Mouse (Mus musculus) heart, adult 9 months (tissue): ENCODE measurements at regions not wholly inside any gene's neighbourhood (a gene's known extent, or its start where the extent isn't known, plus 50 kb on each side); places are given as distances from the start of the nearest gene placed in this dataset.

Experiments
- DNase-seq, 2 experiments: peaks; one replicate each; pipeline ENCODE4 v3.0.0; 2022; ENCODE audit warnings: low spot score in 2 of 2

DNA sequence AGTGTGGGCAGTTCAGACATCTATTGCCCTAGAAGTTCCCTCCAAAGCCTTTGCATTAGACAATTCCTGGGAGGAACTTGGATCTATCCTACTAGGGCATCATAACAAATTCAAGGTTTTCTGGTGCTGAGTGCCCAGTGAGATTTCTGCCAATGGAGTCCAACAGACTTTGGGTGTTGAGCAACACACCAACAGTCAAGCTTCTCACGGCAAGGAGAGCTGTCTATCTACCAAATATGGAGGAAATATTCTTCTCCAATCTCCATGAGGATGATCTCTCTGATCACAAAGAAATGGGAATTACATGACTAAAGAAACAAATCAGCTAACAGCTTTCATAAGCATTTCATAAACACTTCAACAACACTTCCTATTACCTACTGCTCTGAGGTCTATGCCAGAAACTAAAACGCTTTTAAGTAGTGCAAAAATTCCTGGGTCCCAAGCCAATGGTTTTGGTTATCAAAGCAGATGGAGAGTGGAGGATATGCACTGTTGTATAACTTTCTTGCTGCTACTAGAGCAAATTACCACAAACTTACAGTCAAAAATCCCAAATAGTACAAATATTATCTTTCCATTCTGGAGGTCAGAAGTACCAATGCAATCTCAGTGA lies 351.8 kb upstream of the Atp2b1 start:
- no peak for DNase-seq

DNA sequence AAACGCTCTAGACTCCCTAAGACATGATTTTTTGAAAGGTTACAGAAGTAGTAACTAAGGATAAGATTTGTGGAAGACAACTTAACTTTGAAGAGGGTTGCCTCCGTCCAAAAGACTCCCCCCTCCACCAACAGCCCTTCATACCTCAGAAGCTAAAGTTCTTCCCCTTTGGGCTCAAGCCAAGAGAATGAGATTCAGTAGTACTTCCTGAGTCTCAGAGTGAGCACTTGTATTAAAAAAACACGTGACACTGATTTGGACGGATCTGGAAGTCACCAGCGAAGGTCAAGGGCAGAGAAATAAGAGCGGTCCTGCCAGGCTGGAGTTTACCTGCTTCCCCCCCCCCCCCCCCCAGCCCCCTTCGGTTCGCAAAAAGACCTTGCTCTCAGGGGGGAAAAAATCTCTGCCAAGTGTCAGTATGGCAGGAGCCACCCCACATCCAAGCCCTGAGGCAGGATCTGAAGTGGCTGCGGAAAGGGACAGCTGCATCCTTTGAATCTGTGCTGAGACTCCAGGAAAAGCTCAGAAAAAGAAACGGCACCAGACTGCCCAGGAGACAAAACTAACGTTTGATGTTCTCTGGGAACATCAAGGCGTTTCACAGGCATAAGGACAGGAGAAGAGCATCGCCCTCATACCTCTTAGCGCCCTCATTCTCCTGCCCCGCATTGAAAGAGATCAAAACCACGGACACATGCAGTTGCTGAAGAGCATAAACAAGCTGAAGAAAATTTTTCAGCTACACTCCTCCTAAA lies 341.2 kb upstream of the Atp2b1 start:
- DNase-seq = no peak

DNA sequence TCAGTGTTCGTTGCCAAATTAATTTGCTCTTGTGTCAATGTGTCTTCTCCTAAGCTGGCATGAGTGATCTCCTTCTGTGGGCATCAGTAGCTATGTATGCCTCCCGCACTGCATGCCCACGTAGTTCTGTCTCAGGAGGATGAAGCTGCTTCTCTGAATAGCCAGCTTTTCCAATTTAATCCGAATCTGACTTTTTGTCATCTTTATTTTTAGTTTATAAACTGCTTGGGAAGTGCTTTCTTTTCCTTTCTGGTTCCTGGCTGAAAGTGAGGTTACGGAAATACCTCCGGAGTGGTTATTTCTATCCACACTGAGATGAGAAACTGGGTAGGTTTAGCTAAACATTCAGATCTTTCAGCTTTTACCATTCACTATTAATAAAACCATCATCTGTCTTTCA lies 337.2 kb upstream of the Atp2b1 start:
- no peak for DNase-seq

DNA sequence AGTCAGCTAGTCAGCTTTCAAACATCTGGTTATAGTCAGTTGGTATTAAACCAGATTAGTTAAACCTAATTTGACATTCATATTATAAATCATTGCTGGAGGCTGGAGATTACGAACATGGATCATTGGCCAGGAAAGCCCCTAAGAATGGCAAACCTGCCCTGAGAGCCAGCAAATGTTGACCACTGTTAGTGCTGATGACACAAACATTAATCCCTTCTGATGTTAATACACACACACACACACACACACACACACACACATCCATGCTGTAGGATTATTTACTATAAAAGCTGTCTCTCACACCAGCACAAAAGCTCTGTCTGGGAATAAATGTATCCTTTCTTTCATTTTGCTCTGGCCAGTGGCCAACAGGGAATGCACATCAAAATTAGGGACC lies 329.4 kb upstream of the Atp2b1 start:
- DNase-seq = no peak

DNA sequence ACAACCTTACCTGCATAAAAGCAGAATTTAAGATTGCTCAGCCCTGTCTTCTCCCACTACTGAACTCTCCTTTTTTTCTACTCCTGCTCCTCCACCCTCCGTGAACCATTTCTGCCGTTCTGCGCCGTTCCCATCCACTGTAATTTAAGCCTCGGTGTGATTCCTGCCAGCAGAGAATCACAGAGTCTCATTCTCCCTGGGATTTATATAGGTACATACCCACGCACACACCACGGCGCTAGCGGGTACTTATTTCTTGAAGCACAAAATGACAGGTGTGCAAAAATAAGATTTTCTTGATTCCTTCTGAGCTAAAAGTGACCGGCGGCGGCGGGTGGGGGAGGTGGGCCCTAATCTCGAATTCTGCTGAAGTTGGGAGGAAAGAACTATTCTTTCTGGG lies 324.5 kb upstream of the Atp2b1 start:
- no peak for DNase-seq

DNA sequence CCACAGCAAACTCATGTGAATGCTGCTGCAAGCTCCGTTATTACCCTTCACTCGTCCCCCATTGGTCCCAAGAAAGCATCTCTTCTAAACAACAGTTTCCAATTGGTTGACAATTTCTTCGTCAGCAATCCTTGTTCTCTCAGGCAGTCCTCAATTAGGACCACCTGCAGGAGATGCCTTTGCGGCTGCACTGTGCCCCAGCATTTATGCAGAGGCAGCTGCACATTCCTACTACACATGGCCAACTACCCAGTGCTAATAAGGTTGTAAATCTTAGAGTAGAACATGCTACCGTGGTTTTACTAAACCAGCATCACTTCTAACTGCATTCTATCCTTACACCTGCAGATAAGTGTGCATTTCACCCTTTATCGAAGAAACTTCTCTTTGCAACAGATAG lies 322.1 kb upstream of the Atp2b1 start:
- no peak for DNase-seq

DNA sequence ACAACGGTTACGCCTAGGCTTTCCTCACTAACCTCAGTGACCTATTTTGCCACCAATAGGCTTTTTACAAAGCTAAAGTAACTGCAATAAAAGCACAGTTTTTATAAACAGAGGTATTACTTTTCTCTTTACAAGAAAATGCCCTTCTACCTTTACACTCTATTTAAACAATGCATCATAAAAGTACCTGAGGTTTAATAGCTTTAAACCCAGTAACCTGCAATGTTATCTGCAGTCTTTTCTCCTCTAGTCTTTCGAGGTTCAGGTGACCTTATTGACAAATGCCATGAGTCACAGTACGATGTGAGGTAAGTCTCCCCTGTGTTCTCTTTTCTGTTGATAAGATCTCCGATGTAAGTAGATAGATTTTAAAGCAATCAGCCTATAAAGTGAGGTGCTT lies 320.3 kb upstream of the Atp2b1 start:
- DNase-seq = no peak

DNA sequence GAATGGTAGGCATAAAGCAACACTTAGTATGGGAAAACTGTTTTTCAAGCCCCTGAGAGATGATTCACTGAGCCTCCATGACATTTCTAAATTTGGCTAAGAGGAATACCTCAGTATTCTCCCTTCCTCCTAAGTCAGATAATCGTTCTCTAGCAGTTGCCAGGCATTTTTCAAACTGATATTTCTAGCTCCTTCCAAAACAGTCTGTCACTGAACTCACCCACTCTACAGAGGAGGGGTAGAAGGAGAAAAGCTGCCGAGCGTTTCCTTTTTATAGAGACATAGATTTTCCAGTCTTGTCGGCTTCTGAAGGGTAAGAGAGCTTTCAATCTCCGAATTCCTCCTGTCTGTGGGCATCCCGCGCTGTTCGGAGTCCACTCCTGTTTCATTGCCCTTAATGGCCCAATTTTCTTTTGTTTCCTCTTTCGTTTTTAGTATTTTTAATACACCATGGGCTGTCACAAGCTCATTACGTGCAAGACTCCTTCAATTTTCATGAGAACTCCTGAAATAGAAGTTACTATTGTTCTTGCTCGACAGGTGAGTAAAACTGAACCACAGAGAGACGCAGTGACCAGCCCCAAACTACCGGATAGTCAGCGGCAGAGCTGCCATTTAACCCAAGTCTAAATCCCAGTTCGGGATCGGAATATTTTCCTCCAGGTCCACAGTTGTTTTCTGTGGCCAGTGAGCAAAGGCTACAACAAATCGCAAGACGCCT lies 305.8 kb upstream of the Atp2b1 start:
- no peak for DNase-seq

DNA sequence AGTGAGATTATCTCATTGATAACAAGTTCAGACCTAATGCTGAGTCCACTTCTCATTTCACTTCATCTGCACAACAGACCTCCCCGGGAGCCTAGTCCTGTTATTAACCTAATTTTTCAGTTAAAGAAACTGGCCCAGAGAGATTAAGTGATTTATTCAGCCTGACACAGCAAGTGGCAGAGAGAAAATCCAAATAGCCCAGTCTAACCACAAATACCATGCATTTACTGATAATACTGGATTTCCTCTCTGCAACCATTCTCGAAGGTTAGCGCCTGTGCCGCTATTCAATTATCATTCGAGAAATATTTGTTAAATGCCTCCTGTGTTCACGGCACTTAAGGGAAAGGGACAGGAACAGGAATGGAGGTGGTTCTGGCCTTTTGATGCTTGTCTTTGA lies 303.5 kb upstream of the Atp2b1 start:
- no peak for DNase-seq

DNA sequence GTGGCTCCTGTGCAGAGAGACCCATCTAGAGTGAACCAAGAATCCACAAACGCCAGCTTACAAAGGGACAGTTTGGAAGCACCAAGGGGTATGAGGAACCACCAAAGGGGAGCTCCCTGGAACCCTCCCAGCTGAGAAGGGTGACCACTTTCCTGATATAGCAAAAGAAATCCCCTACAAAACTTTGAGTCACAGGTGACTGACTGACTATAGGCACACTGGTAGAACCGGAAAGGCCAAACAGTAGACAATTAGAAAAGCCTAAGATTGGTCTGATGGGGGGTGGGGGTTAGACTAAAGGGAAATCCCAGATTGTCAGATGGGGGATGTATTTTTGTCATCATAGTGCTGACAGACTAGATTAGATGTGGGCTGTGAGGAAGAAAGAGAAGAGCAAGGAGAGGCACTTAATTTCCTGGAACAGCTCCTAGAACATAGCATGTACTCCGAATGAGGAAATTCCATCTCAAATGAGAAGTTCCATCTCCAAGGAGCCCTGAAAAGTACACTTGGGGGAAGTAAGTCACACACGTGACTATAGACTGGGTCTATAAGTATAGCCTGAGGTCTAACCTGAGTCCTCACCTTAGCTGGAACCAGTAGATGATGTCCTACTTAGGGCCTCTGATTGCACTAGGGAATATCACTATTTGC lies 302.4 kb upstream of the Atp2b1 start:
- peak in 1 of 2 experiments; percentile 36 for DNase-seq

DNA sequence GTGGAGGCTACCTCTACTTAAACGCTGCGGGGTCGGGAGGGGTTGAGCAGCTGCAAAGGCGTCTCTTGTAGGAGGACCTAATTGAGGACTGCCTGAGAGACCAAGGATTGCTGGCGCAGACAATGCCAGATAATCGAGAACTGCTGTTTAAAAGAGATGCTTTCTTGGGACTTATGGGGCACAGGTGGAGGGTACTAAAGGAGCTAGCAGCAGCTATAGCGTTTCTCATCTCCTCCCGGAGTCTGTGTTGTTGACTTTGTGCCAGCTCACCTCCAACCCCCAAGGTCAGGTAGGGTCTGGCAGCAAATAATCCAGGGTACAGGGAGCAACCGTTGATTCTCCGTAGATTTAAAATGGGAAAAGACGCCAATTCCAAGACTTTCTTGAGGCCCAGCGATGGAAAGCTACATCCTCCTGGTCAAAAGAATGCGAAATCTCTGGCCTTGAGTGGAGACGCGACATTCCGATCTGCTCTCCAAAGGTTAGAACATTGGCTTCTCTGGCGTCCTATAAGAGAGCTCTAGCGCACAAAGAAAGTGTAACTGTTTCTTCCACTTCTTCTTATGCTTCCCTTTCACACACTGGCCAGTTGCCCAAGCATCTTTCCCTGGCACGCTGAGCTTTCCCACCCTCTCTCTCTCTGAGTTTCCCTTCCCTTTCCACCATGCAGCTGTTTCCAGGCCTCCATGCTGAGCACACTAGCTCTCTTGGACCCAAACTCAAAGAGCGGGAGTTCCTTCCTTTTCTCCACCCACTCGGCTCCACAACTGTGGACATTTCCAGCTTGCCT lies 295.3 kb upstream of the Atp2b1 start:
- DNase-seq = peak; percentile 71 to 76

DNA sequence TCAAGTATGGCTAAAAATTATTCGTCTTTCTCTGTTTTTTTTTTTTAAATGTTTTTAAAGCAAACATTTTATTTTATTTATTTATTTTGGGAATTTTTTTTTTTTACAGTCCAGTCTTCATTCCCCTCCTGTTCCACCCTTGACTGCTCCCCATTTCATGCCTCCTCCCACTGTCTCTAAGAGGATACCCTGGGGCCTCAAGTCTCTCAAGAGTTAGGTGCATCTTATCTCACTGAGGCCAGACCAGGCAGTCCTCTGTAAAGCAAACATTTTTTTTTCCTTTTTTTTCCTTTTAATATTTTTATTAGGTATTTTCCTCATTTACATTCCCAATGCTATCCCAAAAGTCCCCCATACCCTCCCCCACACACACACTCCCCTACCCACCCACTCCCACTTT lies 290.1 kb upstream of the Atp2b1 start:
- no peak for DNase-seq

DNA sequence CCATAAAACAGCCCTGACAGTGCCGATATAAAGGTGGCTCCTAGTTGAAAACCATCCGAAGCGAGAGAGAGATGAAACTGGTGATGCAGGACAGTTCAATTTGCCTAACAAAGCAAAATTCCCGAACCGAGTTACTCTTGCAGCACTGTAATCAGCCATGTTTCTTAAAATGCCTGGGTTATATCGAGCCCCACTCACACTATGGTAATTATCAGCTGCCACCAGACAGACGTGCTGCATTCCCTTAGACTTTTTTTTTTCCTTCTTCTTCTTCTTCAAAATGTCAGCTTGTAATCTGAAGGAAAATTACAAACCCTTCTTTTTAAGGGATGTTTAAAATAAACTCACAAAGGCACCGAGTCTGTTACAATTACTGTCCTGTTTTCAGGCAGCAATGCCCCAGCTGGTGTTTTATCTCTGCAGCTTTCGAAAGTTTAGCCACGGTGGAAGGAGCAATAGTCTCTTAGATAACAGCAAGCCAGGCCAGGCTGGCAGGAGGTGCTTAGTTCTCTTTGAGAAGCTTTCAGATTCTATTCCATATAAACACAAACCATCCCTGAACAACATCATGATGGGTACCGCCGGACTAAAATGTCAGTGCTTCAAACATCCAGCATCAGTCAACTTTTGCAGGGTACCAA lies 289.4 kb upstream of the Atp2b1 start:
- no peak for DNase-seq

DNA sequence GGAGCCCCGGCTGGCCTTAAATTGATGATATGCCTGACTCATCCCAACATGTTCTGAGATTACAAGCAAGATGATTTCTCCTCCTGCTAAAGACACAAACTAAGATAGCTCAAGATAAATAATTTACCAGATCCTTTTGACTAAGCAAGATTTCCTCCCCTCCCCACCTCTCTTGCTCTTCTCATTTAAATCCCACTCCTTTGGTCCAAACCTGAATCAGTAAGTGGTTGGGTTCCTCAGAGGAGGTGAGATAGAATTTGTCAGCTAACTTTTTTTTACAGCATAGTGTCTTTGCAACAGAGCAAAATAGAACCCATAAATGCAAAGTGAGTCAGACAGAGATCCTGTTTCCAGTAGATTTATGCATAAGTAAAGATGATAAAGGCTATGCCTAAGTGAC lies 286.0 kb upstream of the Atp2b1 start:
- DNase-seq = no peak

DNA sequence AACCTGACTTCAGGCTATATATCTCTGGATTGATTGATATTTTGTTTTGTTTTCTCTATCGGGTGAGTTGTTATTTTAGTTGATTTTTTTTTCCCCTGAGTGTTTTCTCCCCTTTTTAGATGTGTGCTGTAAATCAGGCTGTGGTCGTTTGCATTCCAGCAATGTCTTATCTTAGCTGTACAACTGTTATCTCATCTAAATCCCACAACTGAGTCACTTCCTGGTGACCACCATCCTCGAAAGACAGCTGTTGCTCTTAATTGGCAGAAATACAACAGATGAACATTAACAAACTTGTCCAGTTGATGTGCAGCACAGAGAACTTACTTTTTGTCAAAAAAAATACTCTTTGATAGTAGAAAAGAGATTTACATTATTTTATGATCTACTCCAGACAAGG lies 285.0 kb upstream of the Atp2b1 start:
- DNase-seq = no peak

DNA sequence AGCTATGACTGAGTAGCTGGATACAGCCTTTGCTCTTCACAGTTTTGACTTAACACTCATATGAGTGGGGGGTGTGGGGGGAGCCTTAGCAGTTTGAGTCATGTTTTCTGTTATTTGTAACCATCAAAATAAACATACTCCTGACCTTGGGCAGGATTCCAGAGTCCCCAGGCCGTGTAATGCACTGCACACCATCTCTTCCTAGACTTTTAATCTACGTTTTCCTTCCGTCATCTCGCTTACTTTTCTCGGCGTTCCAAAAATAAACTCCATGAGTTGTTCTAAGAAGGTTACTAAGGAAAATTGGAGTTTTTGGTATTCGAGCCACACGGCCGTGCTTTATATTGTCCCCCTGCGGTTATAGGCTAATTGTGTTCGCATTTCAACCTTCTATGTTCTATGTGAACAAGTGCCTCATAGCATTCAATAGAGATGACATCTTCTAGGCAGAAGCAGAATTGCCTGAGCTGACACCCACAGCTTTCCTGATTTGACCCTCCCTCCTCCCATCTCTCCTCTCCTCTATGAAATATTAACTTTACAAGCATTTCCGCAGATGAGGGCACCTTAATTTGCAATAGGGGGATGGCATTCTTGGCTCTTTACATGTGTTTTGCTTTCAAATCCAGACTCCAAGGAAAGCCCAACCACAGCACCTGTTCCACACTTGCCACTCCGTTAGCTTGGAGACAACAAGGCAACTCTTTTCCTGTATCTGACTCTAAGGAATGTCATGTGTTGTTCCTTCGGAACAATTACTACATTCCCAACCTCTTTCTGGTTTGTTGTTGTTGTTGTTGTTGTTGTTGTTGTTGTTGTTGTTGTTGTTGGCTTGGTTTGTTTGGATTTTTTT lies 276.2 kb upstream of the Atp2b1 start:
- no peak for DNase-seq

DNA sequence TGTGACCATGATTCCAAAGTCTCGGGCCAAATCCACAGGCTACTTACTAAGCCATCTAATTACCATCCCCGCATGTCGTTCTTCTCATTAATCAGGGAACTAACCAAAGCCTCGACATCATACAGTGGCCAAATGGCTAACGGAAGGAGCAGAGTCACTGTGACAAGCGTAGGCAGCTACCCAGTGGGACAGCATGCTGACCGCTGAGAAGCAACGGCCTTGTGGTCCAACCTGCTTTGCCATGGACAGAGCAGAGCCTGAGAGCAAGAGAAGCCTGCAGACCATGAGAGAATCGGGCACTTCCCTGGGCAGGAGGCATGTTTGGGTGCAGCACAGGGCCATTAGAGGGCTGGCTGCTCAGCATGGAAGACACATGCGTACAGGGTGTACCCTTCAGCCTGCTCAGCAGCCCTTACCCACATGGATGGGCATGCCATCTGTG lies 268.5 kb upstream of the Atp2b1 start:
- no peak for DNase-seq

DNA sequence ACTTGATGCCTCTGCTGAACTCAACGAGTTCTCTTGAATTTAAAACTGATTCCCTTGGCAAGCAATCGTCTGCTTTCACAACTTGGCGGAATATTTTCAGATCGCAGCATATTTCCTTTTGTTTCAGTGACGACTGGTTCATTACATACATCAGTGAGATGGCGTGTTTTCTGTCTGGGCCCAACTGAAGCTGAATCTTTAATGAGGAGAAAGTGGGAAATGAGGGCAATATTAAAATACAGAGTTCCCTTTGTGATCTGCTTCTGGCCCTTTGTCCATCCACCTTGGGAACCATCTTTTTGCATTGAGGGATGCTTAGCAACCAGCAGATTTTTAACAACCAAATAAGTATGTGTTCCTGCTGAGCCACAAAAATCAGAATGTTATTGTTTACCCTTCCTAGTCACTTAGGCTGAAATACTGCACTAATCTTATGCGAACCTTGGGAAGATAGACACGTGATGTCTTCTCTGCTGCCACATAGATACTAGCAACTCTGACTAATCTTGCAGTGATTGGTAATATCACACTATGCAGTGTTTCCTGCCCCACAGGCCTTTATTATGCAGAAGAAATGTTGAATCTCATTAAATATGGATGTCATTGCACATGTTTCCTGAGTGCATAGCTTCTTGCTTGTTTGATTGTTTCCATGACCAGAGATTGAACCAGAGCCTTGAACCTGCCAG lies 267.8 kb upstream of the Atp2b1 start:
- no peak for DNase-seq

DNA sequence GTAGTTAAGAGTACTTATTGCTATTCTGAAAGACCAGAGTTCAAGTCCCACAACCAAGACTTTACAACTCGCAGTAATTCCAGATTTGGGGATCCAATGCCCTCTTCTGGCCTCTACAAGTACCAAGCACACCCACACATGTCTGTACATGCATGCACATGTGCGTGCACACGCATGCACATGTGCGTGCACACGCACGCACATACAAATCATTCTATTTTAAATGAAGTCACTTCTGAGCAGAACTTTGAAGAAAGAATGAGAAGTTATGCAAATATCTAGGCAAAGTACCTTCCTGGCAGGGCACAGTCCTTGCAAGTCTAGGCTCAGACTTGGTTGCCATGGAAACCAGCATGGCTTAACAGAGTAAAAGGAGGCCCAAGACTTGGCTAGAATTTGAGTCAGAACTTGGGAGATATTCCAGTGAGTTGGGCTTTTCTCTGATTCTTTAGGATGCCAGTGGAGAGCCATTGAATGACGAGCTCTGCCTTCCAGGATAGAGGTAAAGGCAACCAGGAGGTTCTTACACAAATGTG lies 265.4 kb upstream of the Atp2b1 start:
- no peak for DNase-seq
